Mouse (Mus musculus) cerebellum, adult 2 months (tissue): ENCODE data around the gene Rbks.

Experiments
- CTCF ChIP-seq: fragments of 200-500 bp; IDR thresholded peaks from 2 replicates; pipeline ENCODE4 v1.5.1; 2011; ENCODE audit warnings: low read depth, mild to moderate bottlenecking, control low read depth, low read length, moderate library complexity, borderline replicate concordance; ENCODE audit not compliant: insufficient read depth
- POLR2A ChIP-seq: fragments of 200-500 bp; IDR thresholded peaks from 2 replicates; pipeline ENCODE4 v1.6.1; 2011; ENCODE audit warnings: low read length, control low read depth, borderline replicate concordance; ENCODE audit not compliant: insufficient read depth

GRCm38 (mm10) chr5:31650518-31651288 is 46.7 kb downstream of the Rbks start:
- TF ChIP-seq POLR2A (no peak), CTCF (no peak)
